Mouse (Mus musculus) adrenal gland, adult 2 months (tissue): ENCODE results near the gene Rmdn2. TPM values are rescaled to one million over a fixed set of nuclear protein-coding genes. Genes with fewer than 3 reads are reported as not detected.

Experiments used
- polyA plus RNA-seq: library from polyadenylated mRNA; depleted of rRNA; stranded (reverse); fragments of >200 nt; gene quantifications from 2 replicates; pipeline ENCODE4 v1.2.3, GENCODE M21; 2012; rRNA removed
- total RNA-seq, 2 experiments: library from RNA; stranded (reverse); gene quantifications; 2 replicates each; pipeline ENCODE4 v1.2.3; 2021

Gene Rmdn2
- total and polyA plus RNA-seq, 3 experiments = 9.5 to 503 (median 281) TPM

Other genes starting within 250 kb of the Rmdn2 start
- 10 to 100 TPM; 29.6 to 46.6 TPM for gene Cyp1b1, start 103.2 kb downstream of the Rmdn2 start, total RNA-seq
- 34.6 and 43.2 TPM in 2 replicates for gene Cyp1b1, start 103.2 kb downstream of the Rmdn2 start, polyA plus RNA-seq